Mouse (Mus musculus) ES-Bruce4 (cell line): ENCODE measurements around the gene Krtap11-1.

Experiments used
- CTCF ChIP-seq: IDR thresholded peaks from one replicate; pipeline ENCODE4 v1.8.1; 2011; ENCODE audit warnings: low read depth, low read length
- EP300 ChIP-seq: IDR thresholded peaks from 2 replicates; pipeline ENCODE4 v1.6.1; 2011; ENCODE audit warnings: low read depth, low read length; ENCODE audit not compliant: insufficient read depth
- POLR2A ChIP-seq: IDR thresholded peaks from one replicate; pipeline ENCODE4 v1.8.1; 2011; ENCODE audit warnings: low read length; ENCODE audit not compliant: insufficient read depth

DNA sequence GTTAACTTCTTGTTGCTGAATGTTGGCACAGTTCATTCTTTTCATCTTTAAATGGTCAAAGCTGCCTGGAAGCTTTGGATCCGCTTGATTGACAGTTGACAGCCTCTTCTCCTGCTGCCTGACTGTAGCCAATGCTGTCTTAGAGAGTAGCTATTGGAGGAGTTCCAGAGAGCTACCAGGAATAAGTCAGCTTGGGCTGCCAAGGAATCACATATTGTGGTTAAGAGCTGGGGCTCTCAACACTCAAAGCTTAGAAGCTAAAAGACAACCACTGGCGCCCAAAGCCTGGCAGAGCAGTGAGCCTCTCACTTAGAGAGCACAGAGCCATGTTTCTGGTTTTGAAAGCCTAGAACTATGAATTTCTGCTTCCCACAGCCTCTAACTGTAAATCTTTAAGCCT, 50.4 kb downstream of the Krtap11-1 start:
- no peak for TF ChIP-seq POLR2A
- TF ChIP-seq CTCF: no peak
- no peak for TF ChIP-seq EP300
